Mouse (Mus musculus) forebrain, postnatal 0 days (tissue): Measurements from ENCODE around the gene Mri1. TPM values are rescaled to one million over a fixed set of nuclear protein-coding genes. Genes with fewer than 3 reads are reported as not detected.

Experiments
- ATAC-seq: fragments of 200-750 bp; cut with Nextera tagmentation; 2 replicates; pipeline ENCODE4 v1.8.0; 2017; ENCODE audit warnings: mild to moderate bottlenecking, moderate library complexity
- DNase-seq: peaks from one replicate; pipeline ENCODE4 v3.0.0-alpha.2; 2015
- H3K27ac ChIP-seq: fragments of 300-500 bp; sonication (generic); 2 replicates; pipeline ENCODE4 v1.5.1; 2014; ENCODE audit warnings: low read depth, mild to moderate bottlenecking, antibody characterized with exemption, low read length, moderate library complexity, mixed read lengths
- H3K27me3 ChIP-seq: fragments of 300-500 bp; sonication (generic); 2 replicates; pipeline ENCODE4 v1.6.1; 2014; ENCODE audit warnings: mild to moderate bottlenecking, low read length, mixed read lengths; ENCODE audit not compliant: insufficient read depth
- H3K36me3 ChIP-seq: fragments of 300-500 bp; sonication (generic); 2 replicates; pipeline ENCODE4 v1.6.1; 2014; ENCODE audit warnings: mild to moderate bottlenecking, moderate library complexity; ENCODE audit not compliant: insufficient read depth
- H3K4me1 ChIP-seq: fragments of 300-500 bp; sonication (generic); 2 replicates; pipeline ENCODE4 v1.6.1; 2014; ENCODE audit warnings: antibody characterized with exemption; ENCODE audit not compliant: insufficient read depth
- H3K4me2 ChIP-seq: fragments of 300-500 bp; sonication (generic); 2 replicates; pipeline ENCODE4 v1.6.1; 2014; ENCODE audit warnings: low read depth, mild to moderate bottlenecking, moderate library complexity
- H3K4me3 ChIP-seq: fragments of 300-500 bp; sonication (generic); 2 replicates; pipeline ENCODE4 v1.5.1; 2014; ENCODE audit warnings: low read depth, low read length, mixed read lengths
- H3K9ac ChIP-seq: fragments of 300-500 bp; sonication (generic); 2 replicates; pipeline ENCODE4 v1.6.1; 2014; ENCODE audit warnings: mild to moderate bottlenecking
- H3K9me3 ChIP-seq: fragments of 300-500 bp; sonication (generic); 2 replicates; pipeline ENCODE4 v1.6.1; 2016; ENCODE audit warnings: low read length
- CTCF ChIP-seq: sonication (generic); IDR thresholded peaks from 2 replicates; pipeline ENCODE4 v1.5.1; 2016; ENCODE audit warnings: antibody characterized with exemption, control low read depth, low read depth
- WGBS: fragments of 180-500 bp; shearing (Covaris S2); extraction: QIAGEN DNeasy Blood & Tissue Kit; methylation state at CpG from one replicate; pipeline ENCODE4 v1.1.7; 2014; 5-methylcytosine and 5-hydroxymethylcytosine counted together
- microRNA counts: library from miRNA; unstranded; fragments of <30 nt; microRNA quantifications from one replicate; lab custom pipeline; 2015
- microRNA-seq, 2 experiments: library from miRNA; unstranded; fragments of <30 nt; microRNA quantifications; one replicate each; pipeline ENCODE4; 2016
- polyA plus RNA-seq: library from polyadenylated mRNA; unstranded; fragments of >200 nt; fragmentation: Nextera tagmentation; extraction: Ambion mirVana; gene quantifications from 2 replicates; pipeline ENCODE4 v1.2.1, GENCODE M21; 2015
- total RNA-seq: library from RNA; depleted of rRNA; stranded (reverse); fragments of >200 nt; gene quantifications from 2 replicates; pipeline ENCODE4 v1.2.3, GENCODE M21; 2014; rRNA removed

Mri1 gene
- total and polyA plus RNA-seq, 2 experiments from 2014 or later, result 36.4 to 39.8 TPM

- peak overlapping the region; percentile 35 for H3K4me3 ChIP-seq
- peak overlapping the region; percentile 64 for H3K4me2 ChIP-seq
- H3K9ac ChIP-seq, result peak overlapping the region; percentile 55
- H3K27me3 ChIP-seq, result no peaks in the 10 kb centered on the region
- TF ChIP-seq CTCF, result no peak
- WGBS, result 12% methylated on average over 34 of the region's 34 CpGs
- H3K4me1 ChIP-seq, result peaks cover 10% of the 10 kb centered on the region
- peak; percentile 50 for ATAC-seq
- peak; percentile 62 for DNase-seq
- peak overlapping the region; percentile 64 for H3K27ac ChIP-seq
- H3K36me3 ChIP-seq, result no peaks in the 10 kb centered on the region
- no peaks in the 10 kb centered on the region for H3K9me3 ChIP-seq
These were observed 53.9 kb downstream of the Mri1 start for GRCm38 (mm10) chr8:84202938-84203917.

GRCm38 (mm10) chr8:84202466-84202865 lies 54.7 kb downstream of the Mri1 start:
- Histone ChIP-seq H3K36me3 (no peaks in the 10 kb centered on the region), H3K9me3 (no peaks in the 10 kb centered on the region), H3K4me1 (peaks cover 16% of the 10 kb centered on the region), H3K27me3 (no peaks in the 10 kb centered on the region), H3K4me2 (no peak overlapping the region), H3K9ac (no peak overlapping the region), H3K4me3 (no peak overlapping the region), H3K27ac (no peak overlapping the region)
- WGBS, result 86% methylated on average over 9 of the region's 9 CpGs
- DNase-seq, result no peak
- no peak for TF ChIP-seq CTCF
- no peak for ATAC-seq

GRCm38 (mm10) chr8:84201545-84202245 lies 55.4 kb downstream of the Mri1 start:
- no peak for ATAC-seq
- no peak for DNase-seq
- Histone ChIP-seq H3K4me3 (peak overlapping the region; percentile 40; the same call in 1 of the 2 replicates), H3K4me1 (peaks cover 16% of the 10 kb centered on the region), H3K9ac (peak overlapping the region; percentile 51; the same call in 1 of the 2 replicates), H3K27ac (peak overlapping the region; percentile 50; the same call in 1 of the 2 replicates), H3K4me2 (peak overlapping the region; percentile 86), H3K27me3 (no peaks in the 10 kb centered on the region), H3K9me3 (no peaks in the 10 kb centered on the region), H3K36me3 (no peaks in the 10 kb centered on the region)
- no peak for TF ChIP-seq CTCF
- 55% methylated on average over 15 of the region's 15 CpGs for WGBS

GRCm38 (mm10) chr8:84200652-84201544 lies 56.2 kb downstream of the Mri1 start:
- Histone ChIP-seq H3K27me3 (no peaks in the 10 kb centered on the region), H3K4me2 (peak overlapping the region; percentile 86), H3K4me1 (peaks cover 16% of the 10 kb centered on the region), H3K9ac (peak overlapping the region; percentile 51), H3K27ac (peak overlapping the region; percentile 50), H3K36me3 (no peaks in the 10 kb centered on the region), H3K4me3 (peak overlapping the region; percentile 40), H3K9me3 (no peaks in the 10 kb centered on the region)
- no peak for DNase-seq
- WGBS, result 9% methylated on average over 51 of the region's 70 CpGs
- ATAC-seq, result no peak
- no peak for TF ChIP-seq CTCF

- TF ChIP-seq CTCF, result no peak
- Histone ChIP-seq H3K27ac (peak overlapping the region; percentile 50; the same call in 1 of the 2 replicates), H3K36me3 (no peaks in the 10 kb centered on the region), H3K9ac (no peak overlapping the region), H3K4me3 (peak overlapping the region; percentile 40), H3K27me3 (no peaks in the 10 kb centered on the region), H3K4me1 (peaks cover 16% of the 10 kb centered on the region), H3K4me2 (peak overlapping the region; percentile 86), H3K9me3 (no peaks in the 10 kb centered on the region)
- 12% methylated on average over 8 of the region's 8 CpGs for WGBS
- no peak for DNase-seq
- no peak for ATAC-seq
These were observed 57.0 kb downstream of the Mri1 start for GRCm38 (mm10) chr8:84200126-84200555.

MicroRNA genes within 50 kb of the gene (microRNA counts, 519-probe panel; counts per million panel counts)
- microRNA mmu-miR-23a (lab: Ali Mortazavi, UCI), result 4,749 counts per million, percentile 64 among the panel's probes with 10 or more counts
- microRNA mmu-miR-27a (lab: Ali Mortazavi, UCI), result 5,069 counts per million, percentile 67 among the panel's probes with 10 or more counts

Small RNA genes lying within 50 kb of the gene (microRNA-seq; reads per million reads assigned to microRNA genes)
- gene Mir23a (6,016 to 6,148 reads per million in 2 experiments), gene Mir24-2 (0 reads per million in 2 experiments), gene Mir27a (96.6 to 147 reads per million in 2 experiments), gene Mir3074-2 (0 reads per million in 2 experiments)

Other genes starting within 250 kb of the Mri1 start
- gene 2210011C24Rik, start 245.2 kb downstream of the Mri1 start, total RNA-seq, result not detected in 2 replicates
- gene 2210011C24Rik, start 245.2 kb downstream of the Mri1 start, polyA plus RNA-seq, result 0.38 and 1.2 TPM in 2 replicates
- gene Palm3, start 235.9 kb downstream of the Mri1 start, total RNA-seq, result 2.7 and 5.4 TPM in 2 replicates
- 2.8 and 4.3 TPM in 2 replicates for gene Palm3, start 235.9 kb downstream of the Mri1 start, polyA plus RNA-seq
- 0.31 and 0.86 TPM in 2 replicates for gene Il27ra, start 214.7 kb downstream of the Mri1 start, total RNA-seq
- 0.29 and 0.45 TPM in 2 replicates for gene Il27ra, start 214.7 kb downstream of the Mri1 start, polyA plus RNA-seq
- gene Rln3, start 212.3 kb downstream of the Mri1 start, total RNA-seq, result 0.33 TPM in 1 of 2 replicates, not detected in the other
- not detected in 2 replicates for gene Rln3, start 212.3 kb downstream of the Mri1 start, polyA plus RNA-seq
- 3.3 and 4.7 TPM in 2 replicates for gene Gm10643, start 192.2 kb downstream of the Mri1 start, total RNA-seq
- 1.3 and 1.6 TPM in 2 replicates for gene Gm10643, start 192.2 kb downstream of the Mri1 start, polyA plus RNA-seq
- 22.2 and 31.2 TPM in 2 replicates for gene Rfx1, start 190.5 kb downstream of the Mri1 start, total RNA-seq
- 4.4 and 6.2 TPM in 2 replicates for gene Rfx1, start 190.5 kb downstream of the Mri1 start, polyA plus RNA-seq
- gene Dcaf15, start 152.6 kb downstream of the Mri1 start, total RNA-seq, result 49.5 and 63.2 TPM in 2 replicates
- gene Dcaf15, start 152.6 kb downstream of the Mri1 start, polyA plus RNA-seq, result 16.3 and 17.2 TPM in 2 replicates
- gene Podnl1, start 131.3 kb downstream of the Mri1 start, total RNA-seq, result 0.08 and 0.24 TPM in 2 replicates
- gene Podnl1, start 131.3 kb downstream of the Mri1 start, polyA plus RNA-seq, result 0.09 and 0.23 TPM in 2 replicates
- gene Cc2d1a, start 109.4 kb downstream of the Mri1 start, total RNA-seq, result 64.2 and 70.1 TPM in 2 replicates
- gene Cc2d1a, start 109.4 kb downstream of the Mri1 start, polyA plus RNA-seq, result 36.3 and 48.4 TPM in 2 replicates
- 3.5 and 6.0 TPM in 2 replicates for gene 4930432K21Rik, start 109.3 kb downstream of the Mri1 start, total RNA-seq
- gene 4930432K21Rik, start 109.3 kb downstream of the Mri1 start, polyA plus RNA-seq, result 2.4 and 3.3 TPM in 2 replicates
- gene Nanos3, start 72.1 kb downstream of the Mri1 start, total RNA-seq, result 1.7 and 3.2 TPM in 2 replicates
- gene Nanos3, start 72.1 kb downstream of the Mri1 start, polyA plus RNA-seq, result 10.0 and 13.3 TPM in 2 replicates
- 36.5 and 47.7 TPM in 2 replicates for gene Zswim4, start 20.3 kb downstream of the Mri1 start, total RNA-seq
- gene Zswim4, start 20.3 kb downstream of the Mri1 start, polyA plus RNA-seq, result 15.1 and 15.5 TPM in 2 replicates
- 130 and 146 TPM in 2 replicates for gene D8Ertd738e, start 7.6 kb downstream of the Mri1 start, total RNA-seq
- 255 and 310 TPM in 2 replicates for gene D8Ertd738e, start 7.6 kb downstream of the Mri1 start, polyA plus RNA-seq
- gene Ccdc130, start 13.1 kb upstream of the Mri1 start, total RNA-seq, result 23.3 and 23.4 TPM in 2 replicates
- gene Ccdc130, start 13.1 kb upstream of the Mri1 start, polyA plus RNA-seq, result 22.2 and 22.4 TPM in 2 replicates
- gene Cacna1a, start 131.1 kb upstream of the Mri1 start, total RNA-seq, result 29.2 and 31.1 TPM in 2 replicates
- gene Cacna1a, start 131.1 kb upstream of the Mri1 start, polyA plus RNA-seq, result 5.3 and 8.6 TPM in 2 replicates